Mouse (Mus musculus) hindbrain, postnatal 0 days (tissue): ENCODE results near the gene Kat7. TPM values are rescaled to one million over a fixed set of nuclear protein-coding genes. Genes with fewer than 3 reads are reported as not detected.

Source experiments
- ATAC-seq: fragments of 200-750 bp; cut with Nextera tagmentation; 2 replicates; pipeline ENCODE4 v1.8.0; 2017; ENCODE audit warnings: mild to moderate bottlenecking, moderate TSS enrichment, moderate library complexity
- DNase-seq: peaks from one replicate; pipeline ENCODE4 v3.0.0-alpha.2; 2015; ENCODE audit warnings: low spot score
- H3K27ac ChIP-seq: fragments of 300-500 bp; sonication (generic); 2 replicates; pipeline ENCODE4 v1.5.1; 2014; ENCODE audit warnings: mild to moderate bottlenecking
- H3K27me3 ChIP-seq: fragments of 300-500 bp; sonication (generic); 2 replicates; pipeline ENCODE4 v1.6.1; 2014; ENCODE audit warnings: low read length, mixed read lengths; ENCODE audit not compliant: insufficient read depth
- H3K36me3 ChIP-seq: fragments of 300-500 bp; sonication (generic); 2 replicates; pipeline ENCODE4 v1.6.1; 2014; ENCODE audit warnings: low read length, mixed read lengths; ENCODE audit not compliant: insufficient read depth
- H3K4me1 ChIP-seq: fragments of 300-500 bp; sonication (generic); 2 replicates; pipeline ENCODE4 v1.6.1; 2014; ENCODE audit warnings: antibody characterized with exemption, low read length, mixed read lengths; ENCODE audit not compliant: insufficient read depth
- H3K4me2 ChIP-seq: fragments of 300-500 bp; sonication (generic); 2 replicates; pipeline ENCODE4 v1.6.1; 2014; ENCODE audit warnings: low read depth, mild to moderate bottlenecking, low read length, moderate library complexity, mixed read lengths
- H3K4me3 ChIP-seq: fragments of 300-500 bp; sonication (generic); 2 replicates; pipeline ENCODE4 v1.5.1; 2014; ENCODE audit warnings: low read length
- H3K9ac ChIP-seq: fragments of 300-500 bp; sonication (generic); replicated peaks from 2 replicates; pipeline ENCODE4 v1.6.1; 2014; ENCODE audit warnings: mild to moderate bottlenecking, low read length, moderate library complexity, mixed read lengths
- H3K9me3 ChIP-seq: fragments of 300-500 bp; sonication (generic); 2 replicates; pipeline ENCODE4 v1.6.1; 2016; ENCODE audit warnings: low read length, mixed read lengths
- CTCF ChIP-seq: IDR thresholded peaks from 2 replicates; pipeline ENCODE4 v1.5.1; 2016; ENCODE audit warnings: antibody characterized with exemption, control low read depth, low read depth
- WGBS: fragments of 180-500 bp; shearing (Covaris S2); extraction: QIAGEN DNeasy Blood & Tissue Kit; methylation state at CpG from one replicate; pipeline ENCODE4 v1.1.7; 2014; 5-methylcytosine and 5-hydroxymethylcytosine counted together
- polyA plus RNA-seq: library from polyadenylated mRNA; unstranded; fragments of >200 nt; fragmentation: Nextera tagmentation; extraction: Ambion mirVana; gene quantifications from 2 replicates; pipeline ENCODE4 v1.2.1, GENCODE M21; 2015
- total RNA-seq: library from RNA; depleted of rRNA; stranded (reverse); fragments of >200 nt; gene quantifications from 2 replicates; pipeline ENCODE4 v1.2.3, GENCODE M21; 2014

The Kat7 gene
- total and polyA plus RNA-seq, 2 experiments from 2014 or later: 66.6 to 69.0 TPM

DNA sequence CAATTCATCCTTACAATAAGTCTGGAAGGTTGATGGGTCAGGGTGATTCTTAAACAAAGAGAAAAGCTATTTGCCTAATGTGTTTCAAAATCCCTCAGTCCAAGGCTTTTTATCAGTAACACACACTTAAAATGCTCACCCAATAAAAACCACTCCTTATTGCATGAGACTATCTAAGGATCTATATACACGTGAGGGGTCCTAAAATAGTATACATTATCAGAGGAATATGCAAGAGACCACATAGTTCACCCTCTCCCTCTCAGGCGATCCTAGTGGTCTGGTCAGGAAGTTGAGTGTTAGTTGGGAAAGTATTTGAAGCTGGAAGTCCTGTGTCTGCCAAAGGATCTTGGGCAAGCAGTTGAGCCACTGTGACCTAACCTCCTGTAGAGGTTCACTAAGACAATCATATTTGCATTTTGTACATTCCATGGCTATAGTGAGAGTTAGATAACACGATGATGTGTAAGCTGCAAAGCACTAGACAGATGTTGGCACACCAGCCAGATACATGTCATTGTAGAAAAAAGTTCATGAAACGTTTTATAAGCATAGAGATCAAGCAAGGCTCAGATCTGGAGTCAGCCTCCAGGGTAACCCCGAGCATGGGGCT lies 24.5 kb upstream of the Kat7 start:
- no peak overlapping the region for H3K4me2 ChIP-seq
- H3K36me3 ChIP-seq: no peaks in the 10 kb centered on the region
- no peak for TF ChIP-seq CTCF
- 72% methylated on average over 5 of the region's 5 CpGs for whole genome bisulfite sequencing
- no peak overlapping the region for H3K27ac ChIP-seq
- H3K27me3 ChIP-seq: no peaks in the 10 kb centered on the region
- H3K9me3 ChIP-seq: no peaks in the 10 kb centered on the region
- DNase-seq: no peak
- H3K9ac ChIP-seq: no peak overlapping the region
- H3K4me1 ChIP-seq: 0 out of 2 replicates have a peak, but pooled peaks cover 3% of the 10 kb centered on the region
- H3K4me3 ChIP-seq: no peak overlapping the region
- ATAC-seq: no peak

DNA sequence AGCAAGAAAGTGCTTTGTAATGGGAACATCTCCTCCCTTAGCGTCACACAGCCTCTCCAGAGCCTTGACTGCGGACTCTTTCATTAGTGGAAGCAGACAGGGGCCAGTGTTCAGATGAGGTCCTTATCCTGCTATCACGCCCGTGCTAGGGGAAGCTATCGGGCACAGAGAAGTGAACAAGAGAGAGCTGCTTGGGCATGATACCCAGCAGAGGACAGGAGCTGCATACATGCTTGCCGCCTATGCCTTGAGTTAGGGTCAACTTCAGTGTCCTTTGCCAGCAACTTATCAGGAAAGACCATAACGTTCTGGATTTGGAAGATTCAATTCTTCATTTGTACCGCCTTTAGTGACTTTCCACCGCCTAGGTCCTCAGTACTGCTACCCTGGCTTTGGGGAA lies 23.8 kb upstream of the Kat7 start:
- H3K4me2 ChIP-seq: no peak overlapping the region
- WGBS: 84% methylated on average over 9 of the region's 9 CpGs

DNA sequence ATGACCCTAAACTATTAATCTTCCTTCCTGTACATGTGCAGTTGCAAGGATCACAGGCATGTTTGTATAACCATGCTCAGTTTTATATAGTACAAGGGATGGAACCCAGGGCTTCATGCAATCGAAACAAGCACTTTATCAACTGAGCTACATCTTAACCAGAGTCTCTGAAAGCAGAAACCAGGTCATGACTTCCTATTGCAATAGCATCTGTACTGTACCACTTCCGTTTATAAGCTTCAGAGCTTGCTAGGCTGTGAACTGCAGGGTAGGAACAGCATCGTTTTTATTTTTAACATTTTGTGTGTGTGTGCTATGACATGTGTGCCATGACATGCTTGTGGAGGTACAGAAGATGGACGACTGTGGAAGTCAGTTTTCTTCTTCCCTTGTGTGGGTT lies 23.2 kb upstream of the Kat7 start:
- Histone ChIP-seq H3K9ac (no peak overlapping the region), H3K4me1 (0 out of 2 replicates have a peak, but pooled peaks cover 3% of the 10 kb centered on the region), H3K4me3 (no peak overlapping the region), H3K9me3 (no peaks in the 10 kb centered on the region), H3K36me3 (no peaks in the 10 kb centered on the region), H3K27ac (no peak overlapping the region), H3K4me2 (no peak overlapping the region), H3K27me3 (no peaks in the 10 kb centered on the region)
- ATAC-seq (no peak), DNase-seq (no peak)
- no peak for TF ChIP-seq CTCF
- 60% methylated on average over 4 of the region's 4 CpGs for WGBS

More for the DNA sequence above, 23.8 kb upstream of the Kat7 start:
- no peak overlapping the region for H3K27ac ChIP-seq
- DNase-seq (no peak), ATAC-seq (no peak)
- H3K4me1 ChIP-seq: 0 out of 2 replicates have a peak, but pooled peaks cover 3% of the 10 kb centered on the region
- H3K4me3 ChIP-seq: no peak overlapping the region
- H3K9ac ChIP-seq: no peak overlapping the region
- H3K36me3 ChIP-seq: no peaks in the 10 kb centered on the region
- H3K9me3 ChIP-seq: no peaks in the 10 kb centered on the region
- TF ChIP-seq CTCF: no peak
- no peaks in the 10 kb centered on the region for H3K27me3 ChIP-seq

DNA sequence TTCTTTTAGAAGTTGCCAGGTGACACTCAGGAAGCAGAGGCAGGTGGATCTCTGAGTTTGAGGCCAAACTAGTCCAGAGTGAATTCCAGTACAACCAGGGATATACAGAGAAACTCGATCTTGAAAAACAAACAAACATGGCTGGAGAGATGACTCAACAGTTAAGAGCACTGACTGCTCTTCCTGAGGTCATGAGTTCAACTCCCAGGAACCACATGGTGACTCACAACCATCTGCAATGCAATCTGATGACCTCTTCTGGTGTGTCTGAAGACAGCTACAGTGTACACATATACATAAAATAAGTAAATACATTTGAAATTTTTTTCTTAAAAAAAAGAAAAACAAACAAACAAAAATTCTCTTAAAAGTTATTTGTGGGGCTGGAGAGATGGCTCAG lies 20.6 kb upstream of the Kat7 start:
- no peaks in the 10 kb centered on the region for H3K27me3 ChIP-seq
- 60% methylated on average over 1 of the region's 1 CpGs for WGBS
- H3K36me3 ChIP-seq: no peaks in the 10 kb centered on the region
- no peaks in the 10 kb centered on the region for H3K9me3 ChIP-seq
- no peak overlapping the region for H3K9ac ChIP-seq
- no peak overlapping the region for H3K4me3 ChIP-seq
- H3K4me2 ChIP-seq: no peak overlapping the region
- no peak for TF ChIP-seq CTCF
- DNase-seq (no peak), ATAC-seq (no peak)
- no peak overlapping the region for H3K27ac ChIP-seq
- no peaks in the 10 kb centered on the region for H3K4me1 ChIP-seq

DNA sequence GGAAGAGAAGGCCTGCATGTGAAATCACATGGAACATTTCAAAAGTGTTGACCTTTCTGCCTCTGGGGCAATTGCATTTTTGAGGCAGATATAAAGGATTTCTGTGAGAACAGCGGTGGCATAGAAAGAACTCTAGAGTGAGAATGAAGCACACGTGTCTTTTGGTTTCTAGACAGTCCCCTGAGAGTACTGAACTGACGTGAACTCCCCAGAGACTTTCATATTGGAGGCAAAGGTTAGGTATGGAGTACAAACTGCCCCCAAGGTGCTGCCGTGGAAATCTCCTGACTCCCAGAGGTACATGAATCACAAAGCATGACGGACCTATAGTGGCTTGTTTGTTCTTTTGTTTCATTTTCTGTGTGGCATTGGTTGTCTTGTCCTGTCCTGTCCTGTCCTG lies 18.6 kb upstream of the Kat7 start:
- Histone ChIP-seq H3K9me3 (no peaks in the 10 kb centered on the region), H3K36me3 (no peaks in the 10 kb centered on the region), H3K4me1 (no peaks in the 10 kb centered on the region), H3K4me3 (no peak overlapping the region), H3K9ac (no peak overlapping the region), H3K27me3 (no peaks in the 10 kb centered on the region), H3K4me2 (no peak overlapping the region), H3K27ac (no peak overlapping the region)
- DNase-seq (no peak), ATAC-seq (no peak)
- 72% methylated on average over 5 of the region's 5 CpGs for WGBS
- TF ChIP-seq CTCF: no peak

DNA sequence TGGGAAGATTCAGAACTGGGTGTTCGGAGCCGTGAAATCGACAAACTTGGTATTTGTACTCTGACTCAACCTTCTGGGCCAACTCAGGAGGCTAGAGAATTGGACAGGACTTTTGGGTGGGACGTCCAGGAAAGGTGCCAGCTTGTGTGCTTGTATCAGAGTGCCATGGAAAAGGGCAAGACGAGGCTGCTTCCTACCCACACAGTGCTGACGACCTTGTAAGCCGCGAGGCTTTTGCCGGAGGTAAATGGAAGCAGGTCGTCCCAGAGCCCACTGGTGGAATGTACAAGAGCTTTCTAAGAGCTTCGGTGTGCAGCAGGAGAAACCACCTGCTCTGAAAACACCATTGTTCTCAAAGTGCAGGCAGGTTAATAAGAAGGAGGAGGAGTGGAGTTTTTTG lies 16.2 kb upstream of the Kat7 start:
- Histone ChIP-seq H3K27ac (no peak overlapping the region), H3K36me3 (no peaks in the 10 kb centered on the region), H3K9me3 (no peaks in the 10 kb centered on the region), H3K4me3 (no peak overlapping the region), H3K9ac (no peak overlapping the region), H3K27me3 (no peaks in the 10 kb centered on the region), H3K4me2 (no peak overlapping the region), H3K4me1 (no peaks in the 10 kb centered on the region)
- ATAC-seq (no peak), DNase-seq (no peak)
- no peak for TF ChIP-seq CTCF
- WGBS: 68% methylated on average over 11 of the region's 11 CpGs

DNA sequence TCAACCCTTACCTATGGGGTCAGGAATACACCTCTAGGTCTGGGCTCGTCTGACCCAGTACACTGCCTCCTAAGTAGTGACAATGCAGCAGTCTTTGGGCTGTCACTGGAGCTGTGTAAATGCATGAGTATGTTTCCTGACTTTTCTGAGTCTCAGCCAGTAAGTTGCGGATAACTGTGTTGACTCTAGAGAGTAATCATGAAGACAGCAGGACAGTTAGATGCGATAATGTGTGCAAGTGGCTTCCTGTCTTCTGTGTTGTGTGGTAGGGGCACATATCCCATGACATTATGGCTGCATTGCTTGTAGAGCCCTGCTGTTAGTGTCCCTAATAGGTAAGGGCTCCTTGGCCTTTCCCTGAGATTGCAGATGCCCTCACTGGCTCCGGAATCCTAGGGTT lies 15.8 kb upstream of the Kat7 start:
- no peak for TF ChIP-seq CTCF
- 88% methylated on average over 4 of the region's 4 CpGs for WGBS
- Histone ChIP-seq H3K36me3 (no peaks in the 10 kb centered on the region), H3K4me1 (no peaks in the 10 kb centered on the region), H3K4me3 (no peak overlapping the region), H3K27ac (no peak overlapping the region), H3K9me3 (no peaks in the 10 kb centered on the region), H3K9ac (no peak overlapping the region), H3K4me2 (no peak overlapping the region), H3K27me3 (no peaks in the 10 kb centered on the region)
- ATAC-seq (no peak), DNase-seq (no peak)
